Mouse (Mus musculus) gonadal fat pad, adult 2 months (tissue): ENCODE results near the gene Brk1. TPM values are rescaled to one million over a fixed set of nuclear protein-coding genes. Genes with fewer than 3 reads are reported as not detected.

Source experiments
- DNase-seq: peaks from one replicate; pipeline ENCODE4 v3.0.0-alpha.2; 2012; ENCODE audit warnings: low read depth
- polyA plus RNA-seq: library from polyadenylated mRNA; depleted of rRNA; stranded (reverse); fragments of >200 nt; gene quantifications from 2 replicates; pipeline ENCODE4 v1.2.3, GENCODE M21; 2012; rRNA removed

Gene Brk1
- polyA plus RNA-seq, 1 experiment, result 190 TPM

DNA sequence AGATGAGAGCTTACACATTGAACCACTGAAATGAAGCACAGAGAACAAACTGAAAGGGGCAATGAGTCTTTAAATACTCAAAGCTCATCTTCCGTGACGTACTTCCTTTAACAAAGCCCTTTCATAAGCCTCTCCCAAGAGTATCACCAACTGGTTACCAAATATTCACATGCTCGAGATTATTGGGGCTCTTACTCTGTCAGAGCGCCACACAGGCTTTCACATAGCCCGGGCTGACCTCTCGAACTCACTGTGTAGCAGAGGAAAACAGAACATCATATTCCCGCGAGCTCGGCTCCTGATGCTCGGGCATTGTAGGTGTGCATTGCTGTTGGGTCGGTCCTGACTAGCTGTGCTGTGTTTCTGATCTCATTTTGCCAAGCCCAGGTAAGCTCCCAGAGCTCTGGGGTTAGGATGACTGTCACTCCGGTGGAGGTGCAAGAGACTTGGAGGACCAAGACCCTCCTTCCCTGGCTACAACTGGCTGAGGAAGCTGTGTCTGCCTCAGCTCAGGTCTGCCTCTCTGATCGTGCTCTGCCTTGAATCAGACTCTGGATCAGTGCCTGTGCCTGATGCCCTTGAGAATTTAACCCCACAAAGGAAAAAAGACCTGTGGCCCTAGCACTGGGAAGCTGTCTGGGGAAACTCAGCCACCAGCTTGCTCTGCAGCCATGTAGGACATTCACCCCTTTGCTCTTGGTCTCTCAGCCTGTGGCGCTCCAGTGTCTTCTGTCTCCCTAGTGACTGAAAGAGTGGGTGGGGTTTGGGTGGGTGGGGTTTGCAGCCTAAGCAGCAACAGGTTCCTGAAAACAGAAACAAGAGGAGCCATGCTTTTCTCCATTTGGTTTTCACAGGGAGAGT, 56.1 kb downstream of the Brk1 start:
- DNase-seq, result no peak

DNA sequence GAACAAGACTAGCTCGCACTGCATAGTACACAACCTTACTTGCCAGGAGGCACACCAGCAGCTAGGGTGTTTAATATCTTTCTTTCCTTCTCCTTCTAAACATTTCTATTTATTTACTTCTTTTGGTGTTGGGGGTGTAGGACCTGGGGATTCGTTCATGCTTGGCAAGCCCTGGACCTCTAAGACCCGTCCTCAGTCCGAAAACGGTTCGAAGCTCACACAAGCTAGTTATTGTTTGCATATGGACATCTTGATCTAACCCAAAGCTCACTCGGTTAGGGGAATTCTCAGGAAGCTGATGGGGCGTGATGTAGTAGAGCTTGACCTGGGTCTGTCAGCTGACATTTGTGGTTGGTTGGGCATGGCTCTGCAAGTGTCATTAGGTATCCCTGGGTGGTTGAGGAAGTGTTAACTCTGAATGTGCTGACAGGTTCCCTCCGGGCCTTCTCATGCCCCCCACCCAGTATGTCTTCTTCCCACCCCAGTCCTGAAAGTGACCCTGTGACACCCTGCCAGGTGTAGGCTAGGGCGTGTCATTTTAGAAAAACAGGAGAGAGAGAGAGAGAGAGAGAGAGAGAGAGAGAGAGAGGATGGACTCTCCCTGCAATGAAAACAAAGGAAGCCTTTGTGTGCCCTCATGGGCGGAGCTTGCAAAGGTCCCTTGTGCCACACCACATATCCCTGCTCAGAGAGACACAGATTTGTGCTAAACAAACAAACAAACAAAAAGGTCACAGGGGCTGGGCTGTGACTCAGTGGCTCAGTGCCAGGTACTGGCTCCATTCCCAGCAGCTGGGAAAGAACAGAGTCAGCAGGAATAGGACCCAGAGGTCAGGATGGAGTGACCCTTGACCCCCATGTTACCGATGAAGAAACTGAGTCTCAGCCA, 57.0 kb downstream of the Brk1 start:
- DNase-seq, result no peak

DNA sequence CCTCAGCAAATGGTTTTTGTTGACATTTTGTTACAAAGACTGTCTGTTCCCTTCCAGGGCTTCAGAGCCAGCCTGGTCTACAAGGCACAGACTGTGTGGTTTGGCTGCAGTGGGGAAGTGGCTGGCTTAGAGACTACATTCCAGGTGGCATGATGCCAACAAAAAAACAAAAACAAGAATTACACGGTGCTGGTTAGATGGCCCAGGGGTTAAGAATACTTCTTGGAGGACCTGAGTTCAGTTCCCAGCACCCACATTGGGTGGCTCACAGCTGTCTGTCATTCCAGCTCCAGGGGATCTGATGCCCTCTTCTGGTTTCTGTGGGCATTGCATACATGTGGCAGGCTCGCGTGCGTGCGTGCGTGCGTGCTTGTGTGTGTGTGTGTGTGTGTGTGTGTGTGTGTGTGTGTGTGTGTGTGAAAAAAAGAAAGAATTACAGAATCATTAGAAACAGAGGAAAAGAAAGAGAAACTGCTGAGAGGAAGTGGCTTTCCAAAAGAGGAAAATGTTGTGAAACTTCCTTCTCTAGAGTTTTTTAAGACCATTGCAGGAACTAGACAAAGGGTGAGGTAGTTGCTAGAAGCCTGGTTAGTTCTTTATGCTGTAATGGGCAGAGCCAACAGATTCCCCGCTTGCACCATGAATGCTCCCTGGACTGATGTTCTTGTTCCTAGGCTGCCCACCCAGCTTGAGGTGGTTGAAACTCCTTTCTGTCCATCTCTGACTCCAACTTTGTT, 58.6 kb downstream of the Brk1 start:
- no peak for DNase-seq

DNA sequence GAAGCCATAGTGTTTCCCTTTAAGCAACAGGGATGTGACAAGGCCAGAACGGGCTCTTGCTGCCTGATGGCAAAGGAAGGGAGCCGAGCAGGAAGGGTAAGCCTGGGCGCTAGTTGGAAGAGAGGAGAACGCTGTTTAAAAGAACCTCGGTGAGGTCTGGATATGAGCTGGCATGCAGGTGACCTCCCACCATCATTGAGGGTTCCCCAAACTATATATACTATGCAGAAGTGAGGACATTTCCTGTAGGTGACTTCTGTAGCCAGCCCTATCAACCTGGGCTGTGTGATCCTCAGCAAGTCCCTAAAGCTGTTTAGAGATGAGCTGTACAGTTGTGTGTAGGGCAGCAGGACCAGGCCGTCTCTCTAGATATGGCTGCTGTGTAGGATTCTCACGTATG, 59.7 kb downstream of the Brk1 start:
- no peak for DNase-seq

Other genes with a start within 250 kb of the Brk1 start
- 25.7 and 29.9 TPM in 2 replicates for gene Tada3, start 226.9 kb upstream of the Brk1 start, polyA plus RNA-seq
- gene Arpc4, start 226.7 kb upstream of the Brk1 start, polyA plus RNA-seq, result 67.1 and 83.2 TPM in 2 replicates
- 11.0 and 11.8 TPM in 2 replicates for gene Ttll3, start 215.5 kb upstream of the Brk1 start, polyA plus RNA-seq
- 81.4 and 99.3 TPM in 2 replicates for gene Rpusd3, start 185.4 kb upstream of the Brk1 start, polyA plus RNA-seq
- gene Cidec, start 169.0 kb upstream of the Brk1 start, polyA plus RNA-seq, result 1,279 and 2,693 TPM in 2 replicates
- 85.6 and 92.9 TPM in 2 replicates for gene Jagn1, start 162.2 kb upstream of the Brk1 start, polyA plus RNA-seq
- 18.2 and 18.9 TPM in 2 replicates for gene Il17re, start 146.3 kb upstream of the Brk1 start, polyA plus RNA-seq
- 43.9 and 50.2 TPM in 2 replicates for gene Il17rc, start 133.3 kb upstream of the Brk1 start, polyA plus RNA-seq
- gene Creld1, start 121.5 kb upstream of the Brk1 start, polyA plus RNA-seq, result 34.7 and 37.4 TPM in 2 replicates
- 0.09 TPM in 1 of 2 replicates, not detected in the other for gene Prrt3, start 102.8 kb upstream of the Brk1 start, polyA plus RNA-seq
- 61.9 and 71.6 TPM in 2 replicates for gene Emc3, start 73.1 kb upstream of the Brk1 start, polyA plus RNA-seq
- gene Fancd2, start 73.1 kb upstream of the Brk1 start, polyA plus RNA-seq, result 1.0 and 1.2 TPM in 2 replicates
- gene Fancd2os, start 4.1 kb upstream of the Brk1 start, polyA plus RNA-seq, result 0.18 TPM in 1 of 2 replicates, not detected in the other
- gene Vhl, start 19.2 kb downstream of the Brk1 start, polyA plus RNA-seq, result 25.7 and 41.1 TPM in 2 replicates
- gene Irak2, start 33.7 kb downstream of the Brk1 start, polyA plus RNA-seq, result 44.2 and 49.0 TPM in 2 replicates
- gene Tatdn2, start 92.3 kb downstream of the Brk1 start, polyA plus RNA-seq, result 29.3 and 34.7 TPM in 2 replicates
- not detected in 2 replicates for gene Ghrl, start 115.1 kb downstream of the Brk1 start, polyA plus RNA-seq
- gene Sec13, start 136.0 kb downstream of the Brk1 start, polyA plus RNA-seq, result 168 and 231 TPM in 2 replicates